Mouse (Mus musculus): Measurements from ENCODE around the gene Prps1.

GRCm38 (mm10) chrX:140511687-140512651 is 55.6 kb downstream of the Prps1 start:
- no peak for TF ChIP-seq CTCF (IDR thresholded peaks at IDR 0.05; ENCODE audit: insufficient read depth, low read length)
- TF ChIP-seq POLR2A (IDR thresholded peaks at IDR 0.05; ENCODE audit: borderline replicate concordance, extremely low read depth, low read depth, low read length), result no peak
